Mouse (Mus musculus) intestine, embryonic 14.5 days (tissue): Measurements from ENCODE around the gene Slc36a2. TPM values are rescaled to one million over a fixed set of nuclear protein-coding genes. Genes with fewer than 3 reads are reported as not detected.

ENCODE experiments used
- ATAC-seq: fragments of 200-750 bp; cut with Nextera tagmentation; replicated peaks from 2 replicates; pipeline ENCODE4 v1.8.0; 2017; ENCODE audit warnings: low read depth, moderate number of reproducible peaks, moderate TSS enrichment, moderate library complexity; ENCODE audit not compliant: low FRiP score, low TSS enrichment
- DNase-seq: peaks from one replicate; pipeline ENCODE4 v3.0.0-alpha.2; 2018; ENCODE audit warnings: low spot score
- H3K27ac ChIP-seq: fragments of 300-500 bp; sonication (generic); 2 replicates; pipeline ENCODE4 v1.5.1; 2014; ENCODE audit warnings: low read depth, mild to moderate bottlenecking, control low read depth
- H3K27me3 ChIP-seq: fragments of 300-500 bp; sonication (generic); replicated peaks from 2 replicates; pipeline ENCODE4 v1.6.1; 2014; ENCODE audit warnings: low read length, control low read depth; ENCODE audit not compliant: control insufficient read depth, insufficient read depth
- H3K36me3 ChIP-seq: fragments of 300-500 bp; sonication (generic); 2 replicates; pipeline ENCODE4 v1.6.1; 2014; ENCODE audit warnings: low read length, control low read depth; ENCODE audit not compliant: control insufficient read depth, insufficient read depth
- H3K4me1 ChIP-seq: fragments of 300-500 bp; sonication (generic); replicated peaks from 2 replicates; pipeline ENCODE4 v1.6.1; 2014; ENCODE audit warnings: low read length, control low read depth, mixed read lengths; ENCODE audit not compliant: control insufficient read depth, insufficient read depth
- H3K4me2 ChIP-seq: fragments of 300-500 bp; sonication (generic); 2 replicates; pipeline ENCODE4 v1.6.1; 2014; ENCODE audit warnings: low read length
- H3K4me3 ChIP-seq: fragments of 300-500 bp; sonication (generic); 2 replicates; pipeline ENCODE4 v1.5.1; 2014; ENCODE audit warnings: low read depth, low read length, control low read depth, mixed read lengths
- H3K9ac ChIP-seq: fragments of 300-500 bp; sonication (generic); 2 replicates; pipeline ENCODE4 v1.6.1; 2014; ENCODE audit warnings: mild to moderate bottlenecking, low read length
- H3K9me3 ChIP-seq: fragments of 300-500 bp; sonication (generic); 2 replicates; pipeline ENCODE4 v1.6.1; 2016; ENCODE audit warnings: low read length, control low read depth; ENCODE audit not compliant: control insufficient read depth
- WGBS: fragments of 180-500 bp; shearing (Covaris S2); extraction: QIAGEN DNeasy Blood & Tissue Kit; methylation state at CpG from one replicate; pipeline ENCODE4 v1.1.7; 2014; 5-methylcytosine and 5-hydroxymethylcytosine counted together
- polyA plus RNA-seq: library from polyadenylated mRNA; unstranded; fragments of >200 nt; fragmentation: Nextera tagmentation; extraction: Ambion mirVana; gene quantifications from 2 replicates; pipeline ENCODE4 v1.2.1, GENCODE M21; 2014

The Slc36a2 gene
- polyA plus RNA-seq, 1 experiment from 2014 or later = 0.09 TPM

- H3K36me3 ChIP-seq = no peaks in the 10 kb centered on the region
- H3K4me2 ChIP-seq = no peak overlapping the region
- H3K4me3 ChIP-seq = no peak overlapping the region
- no peaks in the 10 kb centered on the region for H3K27me3 ChIP-seq
- ATAC-seq = no peak
- H3K9me3 ChIP-seq = no peaks in the 10 kb centered on the region
- H3K27ac ChIP-seq = no peak overlapping the region
- DNase-seq = no peak
- no peak overlapping the region for H3K9ac ChIP-seq
- 82% methylated on average over 1 of the region's 1 CpGs for WGBS
- no peaks in the 10 kb centered on the region for H3K4me1 ChIP-seq
These were observed 50.5 kb downstream of the Slc36a2 start for GRCm38 (mm10) chr11:55134407-55134806.

- Histone ChIP-seq H3K9me3 (no peaks in the 10 kb centered on the region), H3K36me3 (no peaks in the 10 kb centered on the region), H3K27me3 (no peaks in the 10 kb centered on the region), H3K27ac (no peak overlapping the region), H3K4me2 (no peak overlapping the region), H3K9ac (no peak overlapping the region), H3K4me1 (no peaks in the 10 kb centered on the region), H3K4me3 (no peak overlapping the region)
- ATAC-seq = no peak
- no peak for DNase-seq
- whole genome bisulfite sequencing = 87% methylated on average over 1 of the region's 1 CpGs
These were observed 51.7 kb downstream of the Slc36a2 start for GRCm38 (mm10) chr11:55133204-55133603.

- Histone ChIP-seq H3K9me3 (no peaks in the 10 kb centered on the region), H3K27ac (no peak overlapping the region), H3K36me3 (no peaks in the 10 kb centered on the region), H3K9ac (no peak overlapping the region), H3K4me3 (no peak overlapping the region), H3K4me2 (no peak overlapping the region), H3K4me1 (no peaks in the 10 kb centered on the region), H3K27me3 (no peaks in the 10 kb centered on the region)
- DNase-seq (no peak), ATAC-seq (no peak)
- 55% methylated on average over 1 of the region's 1 CpGs for WGBS
These were observed 52.9 kb downstream of the Slc36a2 start for GRCm38 (mm10) chr11:55131946-55132345.

- Histone ChIP-seq H3K4me1 (no peaks in the 10 kb centered on the region), H3K4me3 (no peak overlapping the region), H3K4me2 (no peak overlapping the region), H3K27me3 (no peaks in the 10 kb centered on the region), H3K9ac (no peak overlapping the region), H3K9me3 (no peaks in the 10 kb centered on the region), H3K36me3 (no peaks in the 10 kb centered on the region), H3K27ac (no peak overlapping the region)
- 85% methylated on average over 11 of the region's 11 CpGs for WGBS
- DNase-seq = no peak
- ATAC-seq = 0 out of 2 replicates have a peak, but pooled peaks have one; percentile 36
These were observed 53.7 kb downstream of the Slc36a2 start for GRCm38 (mm10) chr11:55131077-55131742.

GRCm38 (mm10) chr11:55128411-55128810, 56.5 kb downstream of the Slc36a2 start:
- H3K4me1 ChIP-seq = no peaks in the 10 kb centered on the region
- ATAC-seq = no peak
- no peaks in the 10 kb centered on the region for H3K27me3 ChIP-seq
- H3K9me3 ChIP-seq = no peaks in the 10 kb centered on the region
- no peak for DNase-seq
- no peak overlapping the region for H3K27ac ChIP-seq
- H3K4me2 ChIP-seq = no peak overlapping the region
- H3K4me3 ChIP-seq = no peak overlapping the region
- H3K36me3 ChIP-seq = no peaks in the 10 kb centered on the region
- no peak overlapping the region for H3K9ac ChIP-seq
- 77% methylated on average over 3 of the region's 3 CpGs for WGBS

- Histone ChIP-seq H3K27me3 (no peaks in the 10 kb centered on the region), H3K9ac (no peak overlapping the region), H3K36me3 (no peaks in the 10 kb centered on the region), H3K4me3 (no peak overlapping the region), H3K4me1 (no peaks in the 10 kb centered on the region), H3K4me2 (no peak overlapping the region), H3K9me3 (no peaks in the 10 kb centered on the region), H3K27ac (no peak overlapping the region)
- no peak for DNase-seq
- no peak for ATAC-seq
- 70% methylated on average over 6 of the region's 6 CpGs for whole genome bisulfite sequencing
These were observed 56.9 kb downstream of the Slc36a2 start for GRCm38 (mm10) chr11:55127937-55128336.

- Histone ChIP-seq H3K9ac (no peak overlapping the region), H3K4me3 (no peak overlapping the region), H3K4me1 (no peaks in the 10 kb centered on the region), H3K9me3 (no peaks in the 10 kb centered on the region), H3K36me3 (no peaks in the 10 kb centered on the region), H3K27ac (no peak overlapping the region), H3K27me3 (no peaks in the 10 kb centered on the region), H3K4me2 (no peak overlapping the region)
- no peak for DNase-seq
- WGBS = 72% methylated on average over 3 of the region's 3 CpGs
- no peak for ATAC-seq
These were observed 58.2 kb downstream of the Slc36a2 start for GRCm38 (mm10) chr11:55126663-55127062.

GRCm38 (mm10) chr11:55121430-55121829, 63.4 kb downstream of the Slc36a2 start:
- H3K4me1 ChIP-seq = no peaks in the 10 kb centered on the region
- no peak for ATAC-seq
- H3K4me2 ChIP-seq = no peak overlapping the region
- H3K27ac ChIP-seq = peak overlapping the region; percentile 17; the same call in 1 of the 2 replicates
- H3K4me3 ChIP-seq = no peak overlapping the region
- H3K9me3 ChIP-seq = no peaks in the 10 kb centered on the region
- no peaks in the 10 kb centered on the region for H3K36me3 ChIP-seq
- 82% methylated on average over 1 of the region's 1 CpGs for WGBS
- H3K27me3 ChIP-seq = no peaks in the 10 kb centered on the region
- H3K9ac ChIP-seq = no peak overlapping the region
- DNase-seq = no peak

- Histone ChIP-seq H3K9me3 (no peaks in the 10 kb centered on the region), H3K4me2 (no peak overlapping the region), H3K27ac (peak overlapping the region; percentile 17; the same call in 1 of the 2 replicates), H3K4me3 (no peak overlapping the region), H3K9ac (no peak overlapping the region), H3K27me3 (no peaks in the 10 kb centered on the region), H3K4me1 (no peaks in the 10 kb centered on the region), H3K36me3 (no peaks in the 10 kb centered on the region)
- no peak for DNase-seq
- ATAC-seq = no peak
- WGBS = 60% methylated on average over 8 of the region's 8 CpGs
These were observed 64.0 kb downstream of the Slc36a2 start for GRCm38 (mm10) chr11:55120821-55121271.
